19 mouse cellular contexts compared by ENCODE assay signal in the genomic region with DNA sequence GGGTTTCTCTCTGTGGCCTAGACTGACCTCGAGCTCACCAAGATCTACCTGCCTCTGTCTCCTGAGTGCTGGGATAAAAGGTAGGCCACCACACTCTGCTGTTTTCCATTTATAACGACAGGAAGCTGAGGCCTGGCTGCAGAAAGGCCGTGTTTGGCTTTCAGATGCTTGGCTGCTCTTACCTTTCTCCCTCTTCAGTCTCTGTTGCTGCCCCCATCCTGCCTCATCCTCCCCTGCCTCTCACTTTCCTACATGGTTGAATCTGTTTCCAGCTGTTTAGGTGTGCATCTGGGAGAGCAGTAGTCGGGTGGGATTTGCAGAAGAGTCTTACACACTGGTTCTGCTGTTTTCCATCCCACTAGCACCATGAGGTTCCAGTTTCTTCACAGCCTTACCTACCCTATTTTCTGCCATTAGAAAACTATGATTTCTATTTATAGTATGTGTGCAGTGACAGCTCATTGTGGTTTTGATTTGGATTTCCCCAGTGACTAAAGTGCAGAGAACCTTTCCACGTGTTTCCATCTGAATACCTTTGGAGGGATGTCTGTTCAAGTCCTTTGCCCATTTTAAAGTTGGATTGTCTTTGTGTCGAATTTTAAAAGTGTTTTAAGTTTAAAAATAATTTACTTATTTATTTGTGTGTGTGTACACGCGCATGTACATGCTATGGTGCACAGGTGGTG. TPM values are rescaled to one million over a fixed set of nuclear protein-coding genes. Genes with fewer than 3 reads are reported as not detected.
DNase-seq lines count a peak whose midpoint lies in the region; ATAC-seq and TF ChIP-seq lines count a peak whose summit lies in the region.
"Had no signal": no experiment of that assay in that cellular context is flagged by ENCODE, and none has a peak within 500 bp of the region (broad histone marks: within the 10 kb centered on the region; RNA-seq: fewer than 3 reads in every experiment).

No protein-coding gene starts in this region.

- H3K4me2 ChIP-seq in CH12.LX (ENCODE audit: insufficient read depth, low read depth, poor library complexity, severe bottlenecking), result peak overlapping the region; percentile 90
- H3K4me2 ChIP-seq: embryonic facial prominence, embryonic 12.5 days; limb, embryonic 15.5 days had no signal

- no peak for ATAC-seq in megakaryocyte, adult 5-6 weeks (ENCODE audit: poor library complexity, severe bottlenecking)
- ATAC-seq: forebrain, embryonic 14.5 days had no signal

- dilution Hi-C loops in CH12.LX (cut with MboI; ENCODE audit: extremely low pct_ligation_motif_present, extremely low pct_unique_long_range_greater_than_20kb, low sequenced_read_pairs), result no loop called here

- no peak for TF ChIP-seq CTCF in gastrocnemius, adult 2 months (IDR thresholded peaks at IDR 0.05)
- TF ChIP-seq CTCF in CH12.LX (conservative IDR thresholded peaks at IDR 0.05 in 1 of 2, IDR thresholded peaks at IDR 0.05 in 1 of 2; ENCODE audit: low read depth in 2 of 2, low read length in 2 of 2), result no peak

- peaks cover 78% of the 10 kb centered on the region for H3K79me2 ChIP-seq in CH12.LX (replicated peaks; ENCODE audit: control insufficient read depth, extremely low read depth, insufficient read depth, poor library complexity, severe bottlenecking)

- peaks cover 43% of the 10 kb centered on the region for H3K4me1 ChIP-seq in megakaryocyte, embryonic 14.5 days
- peaks cover 15 to 61% of the 10 kb centered on the region in 2 experiments for H3K4me1 ChIP-seq in CH12.LX (ENCODE audit: control insufficient read depth in 1 of 2, insufficient read depth in 2 of 2)
- H3K4me1 ChIP-seq: limb, embryonic 15.5 days had no signal

- H3K9me3 ChIP-seq in megakaryocyte, embryonic 14.5 days, result no peaks in the 10 kb centered on the region
- no peaks in the 10 kb centered on the region for H3K9me3 ChIP-seq in CH12.LX (replicated peaks; ENCODE audit: low read length)
- H3K9me3 ChIP-seq: embryonic facial prominence, embryonic 12.5 days; G1E; limb, embryonic 15.5 days had no signal

- peak overlapping the region; percentile 56 for H3K27ac ChIP-seq in gastrocnemius, adult 2 months
- peak overlapping the region; percentile 98 for H3K27ac ChIP-seq in CH12.LX (ENCODE audit: insufficient read depth, low read depth)
- H3K27ac ChIP-seq: embryonic facial prominence, embryonic 12.5 days; limb, embryonic 15.5 days had no signal

- peak overlapping the region; percentile 68 for H3K9ac ChIP-seq in CH12.LX (ENCODE audit: insufficient read depth, low read depth)
- H3K9ac ChIP-seq: embryonic facial prominence, embryonic 12.5 days; limb, embryonic 15.5 days had no signal

- no peaks in the 10 kb centered on the region for H3K27me3 ChIP-seq in megakaryocyte, embryonic 14.5 days (replicated peaks)
- H3K27me3 ChIP-seq in CH12.LX (replicated peaks), result no peaks in the 10 kb centered on the region
- H3K27me3 ChIP-seq: embryonic facial prominence, embryonic 12.5 days; limb, embryonic 15.5 days had no signal

- intact Hi-C loops in gastrocnemius, adult 2 months (cut with DNase I), result no loop called here

- peak; percentile 98 for TF ChIP-seq EP300 in CH12.LX (IDR thresholded peaks at IDR 0.05; ENCODE audit: low read length)

- no peak; the same call in none of the 2 replicates for TF ChIP-seq POLR2A in CH12.LX (IDR thresholded peaks at IDR 0.05; ENCODE audit: low read depth, low read length)

- in situ Hi-C loops in CH12.LX (cut with MboI; ENCODE audit: low pct_ligation_motif_present, low pct_unique_long_range_greater_than_20kb, low sequenced_read_pairs), result no loop called here

- TF ChIP-seq RAD21 in CH12.LX (IDR thresholded peaks at IDR 0.05; ENCODE audit: low read depth, low read length), result no peak

- no peak for DNase-seq in gastrocnemius, adult 2 months
- no peak for DNase-seq in gastrocnemius, postnatal 4 days (ENCODE audit: low spot score in 2 of 2)
- peak; percentile 76 for DNase-seq in CH12.LX (ENCODE audit: extremely low read depth)
- peak; percentile 68 for DNase-seq in induced T-regulatory cell, adult 2 months (ENCODE audit: low read depth)
- no peak for DNase-seq in urinary bladder, postnatal 4 days (ENCODE audit: low spot score in 2 of 2)
- no peak for DNase-seq in kidney, postnatal 14 days
- DNase-seq: cerebellum, adult 8-10 months; gastrocnemius, postnatal 14 days; heart, postnatal 4 days; kidney, adult 2 months; kidney, postnatal 10 days; thymus, adult 2 months had no signal

- H3K4me3 ChIP-seq in gastrocnemius, adult 2 months, result no peak overlapping the region
- peak overlapping the region; percentile 39 for H3K4me3 ChIP-seq in megakaryocyte, embryonic 14.5 days (replicated peaks)
- H3K4me3 ChIP-seq in CH12.LX (replicated peaks in 1 of 3; ENCODE audit: low read depth in 2 of 3, low read length in 2 of 3, poor library complexity in 1 of 3), result peak overlapping the region; percentile 53 to 64 (median 53)
- H3K4me3 ChIP-seq: embryonic facial prominence, embryonic 12.5 days; layer of hippocampus, adult 2 months; limb, embryonic 15.5 days had no signal

- H3K36me3 ChIP-seq in megakaryocyte, embryonic 14.5 days (replicated peaks; ENCODE audit: low read length), result peaks cover 21% of the 10 kb centered on the region
- H3K36me3 ChIP-seq in CH12.LX (replicated peaks in 1 of 2; ENCODE audit: control insufficient read depth in 1 of 2, insufficient read depth in 1 of 2, low read length in 1 of 2), result peaks cover 3 to 44% of the 10 kb centered on the region in 2 experiments

TF ChIP-seq in CH12.LX, 34 proteins besides CTCF, POLR2A, EP300 and RAD21:
- TF ChIP-seq POLR2AphosphoS2 (IDR thresholded peaks at IDR 0.05; ENCODE audit: low read depth, low read length) (no peak), KAT2A (IDR thresholded peaks at IDR 0.05; ENCODE audit: insufficient replicate concordance, low read length) (0 out of 2 replicates have a peak, but pooled peaks have one; percentile 46), USF2 (conservative IDR thresholded peaks at IDR 0.05; ENCODE audit: low read depth, low read length) (no peak), MXI1 (IDR thresholded peaks at IDR 0.05; ENCODE audit: low read depth, low read length) (peak; percentile 96), CHD1 (IDR thresholded peaks at IDR 0.05; ENCODE audit: low read depth, low read length) (peak; percentile 73), JUN (IDR thresholded peaks at IDR 0.05; ENCODE audit: insufficient read depth, low read depth, low read length) (peak; percentile 90), ZMIZ1 (IDR thresholded peaks at IDR 0.05; ENCODE audit: low read depth, low read length) (peak; percentile 29; the same call in 1 of the 2 replicates), NRF1 (IDR thresholded peaks at IDR 0.05; ENCODE audit: low read depth, low read length) (no peak), ETS1 (conservative IDR thresholded peaks at IDR 0.05; ENCODE audit: low read depth, low read length) (peak; percentile 89), MAZ (IDR thresholded peaks at IDR 0.05; ENCODE audit: low read depth, low read length) (0 out of 2 replicates have a peak, but pooled peaks have one; percentile 51), TCF12 (IDR thresholded peaks at IDR 0.05; ENCODE audit: low read depth, low read length) (peak; percentile 83), UBTF (IDR thresholded peaks at IDR 0.05; ENCODE audit: low read depth, low read length) (no peak), MAX (IDR thresholded peaks at IDR 0.05; ENCODE audit: low read length) (peak; percentile 97), RCOR1 (conservative IDR thresholded peaks at IDR 0.05; ENCODE audit: low read depth, low read length) (peak; percentile 82), MYC (IDR thresholded peaks at IDR 0.05; ENCODE audit: low read depth, low read length) (peak; percentile 98), NELFE (IDR thresholded peaks at IDR 0.05; ENCODE audit: low read depth, low read length) (peak; percentile 17; the same call in 1 of the 2 replicates), CHD2 (IDR thresholded peaks at IDR 0.05; ENCODE audit: low read length) (peak; percentile 82), MEF2A (IDR thresholded peaks at IDR 0.05; ENCODE audit: borderline replicate concordance, low read depth, low read length) (peak; percentile 98), USF1 (IDR thresholded peaks at IDR 0.05; ENCODE audit: low read depth, low read length) (no peak), ZNF384 (IDR thresholded peaks at IDR 0.05; ENCODE audit: low read depth, low read length) (no peak), ZKSCAN1 (IDR thresholded peaks at IDR 0.05; ENCODE audit: borderline replicate concordance, low read depth, low read length) (no peak), BHLHE40 (IDR thresholded peaks at IDR 0.05; ENCODE audit: low read depth, low read length) (peak; percentile 90), HCFC1 (IDR thresholded peaks at IDR 0.05; ENCODE audit: low read depth, low read length) (peak; percentile 46; the same call in 1 of the 2 replicates), MAFK (IDR thresholded peaks at IDR 0.05; ENCODE audit: insufficient replicate concordance, low read length) (peak; percentile 83), E2F4 (IDR thresholded peaks at IDR 0.05; ENCODE audit: insufficient replicate concordance, low read depth, low read length) (0 out of 2 replicates have a peak, but pooled peaks have one; percentile 52), IRF4 (IDR thresholded peaks at IDR 0.05; ENCODE audit: low read depth, low read length) (peak; percentile 93), TBP (conservative IDR thresholded peaks at IDR 0.05; ENCODE audit: low read depth, low read length) (0 out of 2 replicates have a peak, but pooled peaks have one; percentile 29), ZC3H11A (IDR thresholded peaks at IDR 0.05; ENCODE audit: low read depth, low read length) (no peak), ELF1 (IDR thresholded peaks at IDR 0.05; ENCODE audit: low read depth, low read length) (0 out of 2 replicates have a peak, but pooled peaks have one; percentile 21), GABPA (IDR thresholded peaks at IDR 0.05; ENCODE audit: insufficient replicate concordance, low read depth, low read length) (no peak), SMC3 (IDR thresholded peaks at IDR 0.05; ENCODE audit: low read depth, low read length) (no peak), JUND (conservative IDR thresholded peaks at IDR 0.05; ENCODE audit: low read depth, low read length) (peak; percentile 88), PAX5 (IDR thresholded peaks at IDR 0.05; ENCODE audit: low read length) (no peak), SIN3A (IDR thresholded peaks at IDR 0.05; ENCODE audit: low read length) (peak; percentile 91)

RNA-seq across cellular contexts. Expression of a gene that starts 10.9 kb away (rescaled TPM):
- 10 to 100 TPM; 45.9 to 50.5 TPM for total RNA-seq in gastrocnemius, adult 2 months (2021)
- total RNA-seq in gastrocnemius, postnatal 4 days (2021), result 100 to 1,000 TPM; 116 to 132 TPM
- 8.3 and 18.9 TPM in 2 replicates for polyA plus RNA-seq in megakaryocyte, embryonic 14.5 days (2012; ENCODE audit: insufficient read depth, low replicate concordance)
- 33.2 and 34.0 TPM in 2 replicates for total RNA-seq in megakaryocyte, adult 5-6 weeks (2015)
- total RNA-seq in megakaryocyte, adult 5-6 weeks (2017), result 43.6 and 48.2 TPM in 2 replicates
- total RNA-seq in CH12.LX (2012; rRNA removed) (42.2 and 42.9 TPM in 2 replicates), CH12.LX (2014; rRNA removed) (31.8 and 32.0 TPM in 2 replicates)
- 51.3 and 53.2 TPM in 2 replicates for polyA plus RNA-seq in CH12.LX (2012; ENCODE audit: insufficient read length, low read depth)

Comparison
In these comparisons a context has a peak if more than half of its experiments do, and no peak if none do; other contexts are left out.
1. DNase-seq: peak in CH12.LX (single experiment) and induced T-regulatory cell, adult 2 months (single experiment); none in gastrocnemius, adult 2 months (single experiment), gastrocnemius, postnatal 4 days (0 of 2), urinary bladder, postnatal 4 days (0 of 2) and kidney, postnatal 14 days (single experiment).